In genomic region chr1:182149966-182150365, GRCm38 (mm10) we compare ENCODE assay signal across 12 mouse cellular contexts. TPM values are rescaled to one million over a fixed set of nuclear protein-coding genes. Genes with fewer than 3 reads are reported as not detected.
DNase-seq lines count a peak whose midpoint lies in the region; ATAC-seq and TF ChIP-seq lines count a peak whose summit lies in the region.
"Had no signal": no experiment of that assay in that cellular context is flagged by ENCODE, and none has a peak within 500 bp of the region (broad histone marks: within the 10 kb centered on the region; RNA-seq: fewer than 3 reads in every experiment).

No protein-coding gene starts in this region.

- no peaks in the 10 kb centered on the region for H3K27me3 ChIP-seq in heart, adult 2 months (ENCODE audit: control insufficient read depth, insufficient read depth, low read length)
- H3K27me3 ChIP-seq in heart, embryonic 11.5 days (ENCODE audit: control insufficient read depth, insufficient read depth, low read length), result no peaks in the 10 kb centered on the region
- no peaks in the 10 kb centered on the region for H3K27me3 ChIP-seq in thymus, adult 2 months (ENCODE audit: control insufficient read depth, insufficient read depth, low read length)
- H3K27me3 ChIP-seq in midbrain, embryonic 10.5 days (ENCODE audit: low read depth, poor library complexity, severe bottlenecking), result no peaks in the 10 kb centered on the region
- H3K27me3 ChIP-seq: embryonic facial prominence, embryonic 12.5 days; limb, embryonic 12.5 days; neural tube, embryonic 12.5 days had no signal

- H3K4me1 ChIP-seq in heart, adult 2 months (ENCODE audit: control insufficient read depth, insufficient read depth, low read length), result no peaks in the 10 kb centered on the region
- peaks cover 6% of the 10 kb centered on the region; the same call in 1 of the 2 replicates for H3K4me1 ChIP-seq in heart, embryonic 11.5 days (ENCODE audit: control insufficient read depth, insufficient read depth, low read length)
- H3K4me1 ChIP-seq in thymus, adult 2 months (replicated peaks; ENCODE audit: control insufficient read depth, insufficient read depth, low read length), result peaks cover 5% of the 10 kb centered on the region; the same call in 1 of the 2 replicates
- no peaks in the 10 kb centered on the region for H3K4me1 ChIP-seq in midbrain, embryonic 10.5 days
- H3K4me1 ChIP-seq: neural tube, embryonic 12.5 days had no signal

- no peak for TF ChIP-seq POLR2A in heart, adult 2 months (IDR thresholded peaks at IDR 0.05; ENCODE audit: insufficient read depth, low read depth, low read length)
- no peak for TF ChIP-seq POLR2A in thymus, adult 2 months (IDR thresholded peaks at IDR 0.05; ENCODE audit: control insufficient read depth, extremely low read depth, insufficient read depth, low read length, poor library complexity)

- no peak overlapping the region for H3K4me3 ChIP-seq in heart, adult 2 months
- no peak overlapping the region for H3K4me3 ChIP-seq in heart, embryonic 11.5 days (ENCODE audit: low read depth, low read length)
- no peak overlapping the region for H3K4me3 ChIP-seq in thymus, adult 2 months (ENCODE audit: control insufficient read depth, insufficient read depth, low read length)
- H3K4me3 ChIP-seq in midbrain, embryonic 10.5 days, result no peak overlapping the region
- H3K4me3 ChIP-seq: embryonic facial prominence, embryonic 12.5 days; limb, embryonic 12.5 days; neural tube, embryonic 12.5 days had no signal

- no peak overlapping the region for H3K27ac ChIP-seq in heart, adult 2 months
- no peak overlapping the region for H3K27ac ChIP-seq in heart, embryonic 11.5 days (ENCODE audit: low read depth, low read length)
- no peak overlapping the region for H3K27ac ChIP-seq in thymus, adult 2 months (ENCODE audit: control insufficient read depth, insufficient read depth, low read length)
- no peak overlapping the region for H3K27ac ChIP-seq in midbrain, embryonic 10.5 days (replicated peaks)
- H3K27ac ChIP-seq: embryonic facial prominence, embryonic 12.5 days; limb, embryonic 12.5 days; neural tube, embryonic 12.5 days had no signal

- DNase-seq in heart, adult 2 months, result no peak
- DNase-seq in thymus, adult 2 months, result peak; percentile 30
- no peak for DNase-seq in thymus, adult 18-20 months
- DNase-seq in induced T-regulatory cell, adult 2 months (ENCODE audit: low read depth), result peak; percentile 78
- no peak for DNase-seq in midbrain, embryonic 10.5 days (ENCODE audit: low spot score)
- DNase-seq in heart, postnatal 25 days (ENCODE audit: low spot score), result no peak
- DNase-seq: heart, postnatal 10 days had no signal

- no peaks in the 10 kb centered on the region for H3K79me2 ChIP-seq in heart, adult 2 months (replicated peaks; ENCODE audit: control insufficient read depth, insufficient read depth, low read length)

- TF ChIP-seq EP300 in heart, adult 2 months (IDR thresholded peaks at IDR 0.05; ENCODE audit: insufficient read depth, low read depth, low read length), result no peak

- H3K9ac ChIP-seq in heart, adult 2 months (ENCODE audit: low read depth, low read length), result no peak overlapping the region
- H3K9ac ChIP-seq in heart, embryonic 11.5 days (ENCODE audit: low read depth, low read length), result no peak overlapping the region
- H3K9ac ChIP-seq: embryonic facial prominence, embryonic 12.5 days; limb, embryonic 12.5 days; neural tube, embryonic 12.5 days had no signal

- intact Hi-C loops in heart, adult 2 months (cut with DNase I), result no loop called here
- intact Hi-C loops in heart, postnatal 25 days (cut with DNase I), result no loop called here

- WGBS in heart, adult 2 months, result 97% methylated on average over 2 of the region's 2 CpGs
- WGBS in heart, embryonic 11.5 days (ENCODE audit: insufficient replicate concordance), result 92% methylated on average over 2 of the region's 2 CpGs
- 92% methylated on average over 2 of the region's 2 CpGs for WGBS in thymus, adult 2 months
- 91% methylated on average over 2 of the region's 2 CpGs for WGBS in midbrain, embryonic 10.5 days

- H3K9me3 ChIP-seq in heart, embryonic 11.5 days (replicated peaks; ENCODE audit: control insufficient read depth, low read length), result 0 out of 2 replicates have a peak, but pooled peaks cover 2% of the 10 kb centered on the region
- H3K9me3 ChIP-seq in midbrain, embryonic 10.5 days (replicated peaks), result no peaks in the 10 kb centered on the region; the same call in 1 of the 2 replicates
- H3K9me3 ChIP-seq: embryonic facial prominence, embryonic 12.5 days; neural tube, embryonic 12.5 days had no signal

- H3K36me3 ChIP-seq in heart, adult 2 months (ENCODE audit: control insufficient read depth, insufficient read depth, low read length), result no peaks in the 10 kb centered on the region
- no peaks in the 10 kb centered on the region for H3K36me3 ChIP-seq in heart, embryonic 11.5 days (ENCODE audit: control insufficient read depth, insufficient read depth, low read length)
- no peaks in the 10 kb centered on the region for H3K36me3 ChIP-seq in thymus, adult 2 months (ENCODE audit: control insufficient read depth, insufficient read depth, low read length)
- H3K36me3 ChIP-seq in midbrain, embryonic 10.5 days, result no peaks in the 10 kb centered on the region
- H3K36me3 ChIP-seq: embryonic facial prominence, embryonic 12.5 days; limb, embryonic 12.5 days; neural tube, embryonic 12.5 days had no signal

- H3K4me2 ChIP-seq in heart, embryonic 11.5 days, result no peak overlapping the region
- H3K4me2 ChIP-seq: embryonic facial prominence, embryonic 12.5 days; limb, embryonic 12.5 days; neural tube, embryonic 12.5 days had no signal

- ATAC-seq in heart, embryonic 11.5 days (replicated peaks; ENCODE audit: insufficient number of reproducible peaks, low FRiP score, low TSS enrichment), result no peak
- no peak for ATAC-seq in inflammation-experienced regulatory T-cells, adult 6 months

- peak; percentile 58 for TF ChIP-seq CTCF in heart, adult 2 months (IDR thresholded peaks at IDR 0.05)
- TF ChIP-seq CTCF in thymus, adult 2 months (IDR thresholded peaks at IDR 0.05; ENCODE audit: borderline replicate concordance, control insufficient read depth, extremely low read depth, insufficient read depth, low read length, poor library complexity), result no peak

RNA-seq across cellular contexts. Expression of gene Vmn1r1, which starts 14.3 kb away (rescaled TPM):
- total RNA-seq in heart, adult 2 months (2021), result not detected
- polyA plus RNA-seq in heart, adult 2 months (2012; rRNA removed), result not detected in 2 replicates
- polyA plus RNA-seq in heart, embryonic 11.5 days (2014; fragmentation: Nextera tagmentation; extraction: Ambion mirVana), result not detected in 2 replicates
- not detected in 2 replicates for polyA plus RNA-seq in thymus, adult 2 months (2012; rRNA removed)
- not detected for polyA plus RNA-seq in inflammation-experienced regulatory T-cells, adult 6 months (2017; shearing (Covaris generic))
- polyA plus RNA-seq in midbrain, embryonic 10.5 days (2016; fragmentation: Nextera tagmentation; extraction: Ambion mirVana), result not detected in 2 replicates
- total RNA-seq in heart, postnatal 25 days (2021), result not detected
- total RNA-seq: heart, postnatal 10 days had no signal
- polyA plus RNA-seq: embryonic facial prominence, embryonic 12.5 days; limb, embryonic 12.5 days; neural tube, embryonic 12.5 days had no signal

RNA-seq across cellular contexts. Expression of gene Srp9, which starts 25.4 kb away (rescaled TPM):
- 10 to 100 TPM; 40.5 to 47.6 TPM for total RNA-seq in heart, adult 2 months (2021)
- polyA plus RNA-seq in heart, adult 2 months (2012; rRNA removed), result 29.4 and 39.0 TPM in 2 replicates
- 122 and 124 TPM in 2 replicates for polyA plus RNA-seq in heart, embryonic 11.5 days (2014; fragmentation: Nextera tagmentation; extraction: Ambion mirVana)
- 44.6 and 53.6 TPM in 2 replicates for polyA plus RNA-seq in thymus, adult 2 months (2012; rRNA removed)
- 100 to 1,000 TPM; 141 to 184 (median 147) TPM for polyA plus RNA-seq in inflammation-experienced regulatory T-cells, adult 6 months (2017; shearing (Covaris generic))
- polyA plus RNA-seq in midbrain, embryonic 10.5 days (2016; fragmentation: Nextera tagmentation; extraction: Ambion mirVana), result 156 and 165 TPM in 2 replicates
- 10 to 100 TPM; 39.8 to 42.7 TPM for total RNA-seq in heart, postnatal 25 days (2021)

Comparison
In these comparisons a context has a peak if more than half of its experiments do, and no peak if none do; other contexts are left out.
1. DNase-seq: peak in thymus, adult 2 months (single experiment) and induced T-regulatory cell, adult 2 months (single experiment); none in heart, adult 2 months (0 of 2), thymus, adult 18-20 months (0 of 2), midbrain, embryonic 10.5 days (single experiment) and heart, postnatal 25 days (single experiment).